Mouse (Mus musculus) cerebellum, adult (tissue): Measurements from ENCODE around the gene Urb2.

Source experiments
- ATAC-seq: cut with Nextera tagmentation; 2 replicates; pipeline ENCODE4 v1.9.2; 2017; ENCODE audit warnings: mild to moderate bottlenecking, moderate library complexity, mixed read lengths; ENCODE audit not compliant: insufficient number of reproducible peaks, low FRiP score, low TSS enrichment

Gene Urb2

DNA sequence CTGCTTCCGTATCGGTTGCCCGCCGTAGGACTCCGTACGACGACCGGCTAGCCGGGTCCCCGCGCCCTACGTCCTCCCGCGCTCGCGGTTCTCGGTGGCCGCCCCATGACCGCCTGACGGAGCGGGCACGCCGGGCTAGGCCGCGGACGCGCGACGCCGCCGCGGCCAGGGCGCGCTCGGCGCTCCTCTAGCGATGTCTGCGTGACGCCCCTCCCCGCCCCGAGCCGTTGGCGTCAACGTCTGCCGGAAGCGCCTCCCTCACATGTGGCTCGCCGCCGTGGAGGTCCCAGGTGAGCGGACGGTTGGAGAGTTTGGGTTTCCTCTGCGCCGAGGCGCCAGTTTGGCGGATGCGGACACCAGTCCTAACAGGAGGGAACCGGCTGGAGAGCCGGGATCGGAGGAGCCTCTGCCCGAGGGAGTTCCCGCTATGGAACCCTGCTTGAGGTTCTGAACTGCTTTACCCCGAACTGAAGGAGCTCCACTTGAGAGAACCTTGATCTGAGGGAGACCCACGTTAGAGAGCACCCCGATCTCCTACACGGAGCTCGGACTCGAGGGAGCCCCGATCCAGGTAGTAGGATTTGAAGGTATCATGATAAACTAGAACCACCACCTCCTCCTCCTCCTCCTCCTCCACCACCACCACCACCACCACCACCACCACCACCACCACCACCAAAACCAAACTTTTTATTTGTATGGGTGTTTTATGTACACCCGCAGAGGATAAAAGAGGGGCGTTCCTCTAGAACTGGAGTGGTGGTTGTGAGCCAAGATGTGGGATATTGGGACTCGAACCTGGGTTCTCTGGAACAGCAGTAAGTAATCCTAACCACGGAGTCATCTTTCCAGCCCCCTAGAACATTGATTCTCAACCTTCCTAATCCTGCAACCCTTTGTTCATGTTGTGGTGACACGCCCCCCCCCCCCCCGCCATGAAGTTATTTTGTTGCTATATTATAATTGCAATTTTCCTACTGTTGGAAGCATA lies at the start of gene Urb2, which contains the start of gene Taf5l:
Gene Urb2, plus strand, starts transcription at position 272 of the 991 bp plus-strand sequence.
Gene Taf5l, minus strand, starts transcription at position 161 of the 991 bp plus-strand sequence.
- ATAC-seq: peak; percentile 90

GRCm38 (mm10) chr8:123973495-123973894 lies 47.8 kb upstream of the Urb2 start:
- ATAC-seq: no peak

DNA sequence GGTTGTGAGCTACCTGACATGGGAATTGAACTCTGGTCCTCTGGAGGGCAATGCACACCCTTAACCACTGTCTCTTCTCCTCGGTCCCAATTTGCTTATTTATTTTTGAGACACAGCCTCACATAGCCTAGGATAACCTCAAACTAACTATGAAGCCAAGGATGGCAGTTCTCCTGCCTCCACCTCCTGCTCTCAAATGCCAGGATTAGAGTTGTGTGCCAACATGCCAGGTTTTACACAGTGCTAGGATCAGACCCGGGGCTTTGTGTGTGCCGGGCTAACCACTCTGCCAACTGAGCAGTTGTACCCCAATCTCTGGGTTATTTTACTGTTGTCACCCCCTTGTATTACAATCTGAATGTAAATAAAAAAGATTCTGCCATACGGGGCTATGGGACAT lies 43.8 kb upstream of the Urb2 start:
- no peak for ATAC-seq

GRCm38 (mm10) chr8:123978166-123978838 lies 43.0 kb upstream of the Urb2 start:
- no peak for ATAC-seq

- ATAC-seq: no peak
Measured at GRCm38 (mm10) chr8:123978926-123979325, 42.4 kb upstream of the Urb2 start.

DNA sequence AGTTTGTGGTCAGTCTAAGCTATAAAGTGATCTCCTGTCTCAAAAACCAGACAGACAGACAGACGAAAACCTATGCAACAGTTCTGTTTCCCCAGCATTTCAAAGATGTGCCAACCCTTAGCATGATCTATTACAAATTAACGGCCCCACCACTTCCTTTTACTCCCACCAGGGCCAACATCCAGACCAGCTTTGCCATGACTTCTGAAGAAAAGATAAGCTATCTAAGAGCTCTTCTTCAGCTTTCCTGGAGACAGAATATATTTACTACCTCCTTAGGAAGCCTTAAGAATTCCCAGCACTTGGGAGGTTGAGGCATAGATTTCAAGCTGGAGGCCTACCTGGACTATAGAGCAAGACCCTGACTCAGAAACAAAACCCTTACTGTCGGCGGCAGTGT lies 41.1 kb upstream of the Urb2 start:
- ATAC-seq: no peak

- no peak for ATAC-seq
Measured at GRCm38 (mm10) chr8:123981674-123982073, 39.6 kb upstream of the Urb2 start.

DNA sequence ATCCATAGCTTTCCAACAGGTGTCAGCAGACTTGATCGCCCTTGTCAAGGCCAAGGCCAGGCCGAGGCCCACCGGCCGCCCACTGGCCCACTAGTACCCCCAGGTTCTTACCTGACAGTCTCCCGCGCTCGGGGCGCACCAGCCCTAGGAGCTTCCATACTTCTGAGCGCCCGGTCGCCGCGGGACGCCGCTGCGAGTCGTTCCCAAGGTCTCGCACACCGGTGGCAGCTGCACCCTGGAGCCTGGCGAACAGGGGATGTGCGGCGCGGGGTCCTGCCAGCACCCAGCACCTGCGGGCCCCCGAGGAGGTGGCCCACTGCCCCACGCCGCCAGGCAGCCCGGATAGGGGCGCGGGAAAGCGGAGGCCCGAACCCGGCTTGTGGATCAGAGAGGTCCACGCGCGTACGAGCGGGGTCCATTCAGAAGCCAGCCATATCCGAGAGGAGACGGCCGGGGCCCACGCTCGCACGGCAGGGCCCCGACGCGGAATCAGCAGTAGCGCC lies 39.0 kb upstream of the Urb2 start:
- peak; percentile 40; the same call in 1 of the 2 replicates for ATAC-seq

DNA sequence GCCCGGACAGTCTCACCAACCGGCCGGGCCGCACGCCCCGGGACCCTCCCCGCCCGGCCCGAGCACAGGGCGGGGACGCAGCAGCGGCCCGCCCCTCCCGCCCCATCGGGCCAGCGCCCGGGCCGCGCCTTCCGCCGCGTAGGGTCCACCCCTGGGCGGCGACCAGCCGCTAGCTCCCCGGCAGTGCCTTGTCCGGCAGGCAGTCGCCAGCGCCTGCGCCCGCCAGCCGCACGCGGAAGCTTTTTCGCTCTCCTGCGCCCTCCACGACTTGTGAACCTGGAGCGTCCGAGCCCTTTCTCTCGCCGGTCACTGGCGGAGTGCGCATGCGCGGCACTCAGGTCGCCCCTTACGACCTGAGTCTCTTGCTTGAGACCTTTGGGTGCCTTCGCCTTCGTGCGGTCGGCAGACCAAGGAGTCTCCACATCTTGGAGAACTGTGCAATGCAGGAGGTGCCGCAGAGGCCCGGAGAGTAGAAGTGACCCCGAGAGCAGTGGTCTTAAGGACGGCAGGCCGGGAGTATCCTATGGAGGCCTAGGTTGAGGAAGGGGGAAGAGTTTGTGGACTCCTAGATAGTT lies 38.4 kb upstream of the Urb2 start, which contains the start of gene Abcb10:
Gene Abcb10, minus strand, starts transcription at position 297 of the 575 bp plus-strand sequence.
- peak; percentile 71 for ATAC-seq

- ATAC-seq: no peak
Measured at GRCm38 (mm10) chr8:123988605-123989038, 32.7 kb upstream of the Urb2 start.

DNA sequence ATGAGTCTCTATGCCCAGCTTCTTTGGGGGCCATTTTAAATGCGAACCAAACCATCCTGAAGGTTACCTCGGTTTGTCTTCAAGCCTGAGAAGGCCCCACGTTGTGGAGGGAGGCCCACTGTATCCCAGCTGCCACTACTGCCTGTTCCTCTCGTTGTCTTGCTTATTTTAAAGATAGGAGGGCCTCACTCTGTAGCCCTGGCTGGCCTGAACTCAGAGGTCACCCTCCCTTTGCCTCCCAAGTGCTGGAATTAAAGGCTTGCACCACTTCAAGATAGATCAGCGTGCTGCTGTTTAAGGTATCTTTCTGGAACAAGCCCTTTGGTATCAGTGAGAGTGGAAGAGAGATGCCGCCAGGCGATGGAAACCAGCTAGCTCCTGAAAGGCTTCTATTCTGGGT lies 32.2 kb upstream of the Urb2 start:
- no peak for ATAC-seq

DNA sequence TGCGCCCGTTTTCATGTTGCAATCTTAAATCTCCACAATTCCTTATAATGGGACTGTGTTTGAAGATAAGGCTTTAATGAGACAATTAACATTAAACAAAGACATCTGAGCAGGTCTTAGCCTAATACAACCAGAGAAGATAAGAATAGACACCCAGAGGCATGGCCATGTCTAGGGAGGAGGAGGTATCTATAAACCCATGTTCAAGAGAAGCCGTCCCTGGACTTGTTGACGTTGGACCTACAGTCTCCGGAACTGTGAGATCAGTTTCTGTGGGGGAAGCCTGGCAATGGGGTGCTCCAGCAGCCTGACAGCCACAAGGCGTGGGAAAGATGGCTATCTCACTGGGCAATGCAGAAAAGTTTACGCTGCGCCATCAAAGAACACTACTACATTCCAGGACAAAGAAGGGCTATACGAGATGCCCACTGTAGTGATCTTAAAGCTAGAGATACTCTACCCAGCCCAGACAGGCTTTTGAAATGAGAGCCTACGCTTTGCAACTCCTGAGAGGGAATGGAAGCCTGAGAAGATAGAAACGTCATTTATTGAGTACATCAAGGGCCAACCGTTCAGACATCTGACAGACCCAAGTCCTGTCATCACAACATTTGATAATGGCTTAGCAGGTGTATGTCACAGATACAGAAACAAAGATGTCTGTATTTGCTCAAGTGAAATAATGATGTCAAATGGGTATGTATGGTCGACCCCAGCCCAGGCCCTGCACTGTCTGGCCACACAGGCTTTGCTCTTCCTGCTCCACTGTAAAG lies 30.8 kb upstream of the Urb2 start:
- no peak for ATAC-seq

- ATAC-seq: no peak
Measured at GRCm38 (mm10) chr8:123992587-123992986, 28.7 kb upstream of the Urb2 start.

DNA sequence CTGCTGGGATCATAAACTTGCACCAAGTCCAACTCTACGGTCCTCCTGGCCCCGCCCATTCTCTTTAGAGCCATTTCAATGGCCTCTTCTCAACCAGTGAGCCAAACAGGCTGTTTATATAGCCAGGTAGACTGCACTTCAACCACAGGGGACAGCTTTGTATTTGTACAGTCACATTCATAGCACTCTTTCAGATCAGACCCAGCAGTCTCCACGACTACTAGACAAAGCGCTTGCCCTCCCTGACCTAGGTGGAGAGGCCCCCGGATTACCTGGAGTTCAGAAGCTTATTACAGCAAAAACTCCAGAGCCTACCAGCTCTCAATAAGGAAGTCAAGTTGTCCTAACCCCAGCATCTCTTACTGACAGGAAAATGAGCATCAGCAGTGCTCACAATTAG lies 27.7 kb upstream of the Urb2 start:
- ATAC-seq: no peak

- no peak for ATAC-seq
Measured at GRCm38 (mm10) chr8:123993997-123994396, 27.3 kb upstream of the Urb2 start.

- no peak for ATAC-seq
Measured at GRCm38 (mm10) chr8:123999568-123999967, 21.7 kb upstream of the Urb2 start.

- no peak for ATAC-seq
Measured at GRCm38 (mm10) chr8:124002546-124003108, 18.7 kb upstream of the Urb2 start.

DNA sequence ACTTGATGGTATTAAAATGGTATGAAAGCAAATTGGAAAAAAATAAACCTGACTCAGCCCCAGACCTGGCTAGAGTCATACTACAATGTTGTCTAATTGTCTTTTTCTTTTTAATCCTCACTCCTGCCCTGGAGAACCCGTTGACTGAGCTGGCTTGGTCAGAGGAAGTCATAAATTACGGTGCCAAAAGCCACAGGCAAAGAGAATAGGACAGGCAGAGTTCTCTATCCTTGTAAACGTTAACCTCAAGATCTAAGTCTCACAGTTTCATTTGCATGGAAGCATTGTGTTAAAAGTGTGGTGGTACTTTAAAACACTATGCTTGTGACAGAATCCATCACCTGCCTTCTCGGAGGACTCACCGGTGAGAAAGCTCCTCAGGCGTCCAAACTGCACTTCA lies 13.5 kb upstream of the Urb2 start:
- ATAC-seq: no peak

- no peak for ATAC-seq
Measured at GRCm38 (mm10) chr8:124011580-124011979, 9.7 kb upstream of the Urb2 start.
